Comparison of ENCODE assay signal across 9 mouse cellular contexts in the genomic region with DNA sequence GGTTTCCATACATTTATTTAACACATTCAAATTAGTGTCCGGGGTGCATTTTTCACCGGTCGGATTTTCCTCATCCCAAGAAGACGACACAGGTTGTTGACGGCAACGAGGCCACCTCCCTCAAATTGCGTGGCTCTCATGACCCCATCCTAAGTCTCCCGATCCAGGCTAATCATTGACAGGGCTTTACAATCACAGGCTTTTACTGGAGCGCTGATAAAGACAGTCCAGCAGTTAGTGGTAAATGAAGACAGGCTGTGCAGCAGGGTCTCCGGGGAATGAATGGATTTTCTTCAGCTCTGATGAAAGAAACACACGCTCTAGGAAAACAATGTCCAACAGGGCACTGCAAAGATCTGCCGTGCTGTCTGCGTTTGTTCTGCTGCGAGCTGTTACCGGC. TPM values are rescaled to one million over a fixed set of nuclear protein-coding genes. Genes with fewer than 3 reads are reported as not detected.
DNase-seq lines count a peak whose midpoint lies in the region; ATAC-seq lines count a peak whose summit lies in the region.
"Had no signal": no experiment of that assay in that cellular context is flagged by ENCODE, and none has a peak within 500 bp of the region (broad histone marks: within the 10 kb centered on the region; RNA-seq: fewer than 3 reads in every experiment).

Klb (plus strand) TSS at position 147 of the 400 bp plus-strand sequence.

- H3K9ac ChIP-seq in kidney, embryonic 16.5 days (replicated peaks; ENCODE audit: low read length), result no peak within 1 kb of the TSS
- peak within 1 kb of the TSS; percentile 28; the same call in 1 of the 2 replicates for H3K9ac ChIP-seq in embryonic facial prominence, embryonic 13.5 days
- no peak within 1 kb of the TSS for H3K9ac ChIP-seq in intestine, embryonic 14.5 days (ENCODE audit: low read length)
- H3K9ac ChIP-seq in neural tube, embryonic 12.5 days, result no peak within 1 kb of the TSS

- peak within 1 kb of the TSS; percentile 29; the same call in 1 of the 2 replicates for H3K4me2 ChIP-seq in kidney, embryonic 16.5 days (replicated peaks; ENCODE audit: low read depth, low read length)
- peak within 1 kb of the TSS; percentile 50 for H3K4me2 ChIP-seq in embryonic facial prominence, embryonic 13.5 days
- H3K4me2 ChIP-seq in intestine, embryonic 14.5 days (ENCODE audit: low read length), result peak within 1 kb of the TSS; percentile 47
- peak within 1 kb of the TSS; percentile 50 for H3K4me2 ChIP-seq in neural tube, embryonic 12.5 days (replicated peaks)

- no peak within 1 kb of the TSS for H3K27ac ChIP-seq in kidney, embryonic 16.5 days (ENCODE audit: low read length)
- no peak within 1 kb of the TSS for H3K27ac ChIP-seq in embryonic facial prominence, embryonic 13.5 days
- no peak within 1 kb of the TSS for H3K27ac ChIP-seq in intestine, embryonic 14.5 days (ENCODE audit: low read depth)
- H3K27ac ChIP-seq in neural tube, embryonic 12.5 days, result no peak within 1 kb of the TSS

- H3K9me3 ChIP-seq in kidney, embryonic 16.5 days (ENCODE audit: low read length), result no peaks in the 10 kb centered on the region
- H3K9me3 ChIP-seq in embryonic facial prominence, embryonic 13.5 days, result no peaks in the 10 kb centered on the region
- no peaks in the 10 kb centered on the region for H3K9me3 ChIP-seq in intestine, embryonic 14.5 days (ENCODE audit: control insufficient read depth, low read length)
- H3K9me3 ChIP-seq in neural tube, embryonic 12.5 days, result no peaks in the 10 kb centered on the region

- H3K27me3 ChIP-seq in kidney, embryonic 16.5 days (ENCODE audit: insufficient read depth, low read length), result no peaks in the 10 kb centered on the region
- no peaks in the 10 kb centered on the region for H3K27me3 ChIP-seq in embryonic facial prominence, embryonic 13.5 days
- no peaks in the 10 kb centered on the region for H3K27me3 ChIP-seq in intestine, embryonic 14.5 days (replicated peaks; ENCODE audit: control insufficient read depth, insufficient read depth, low read length)
- no peaks in the 10 kb centered on the region for H3K27me3 ChIP-seq in neural tube, embryonic 12.5 days (replicated peaks)

- H3K4me1 ChIP-seq in kidney, embryonic 16.5 days (ENCODE audit: insufficient read depth, low read length), result 0 out of 2 replicates have a peak, but pooled peaks cover 5% of the 10 kb centered on the region
- H3K4me1 ChIP-seq in embryonic facial prominence, embryonic 13.5 days, result 0 out of 2 replicates have a peak, but pooled peaks cover 3% of the 10 kb centered on the region
- H3K4me1 ChIP-seq in intestine, embryonic 14.5 days (replicated peaks; ENCODE audit: control insufficient read depth, insufficient read depth, low read length), result no peaks in the 10 kb centered on the region
- 0 out of 2 replicates have a peak, but pooled peaks cover 8% of the 10 kb centered on the region for H3K4me1 ChIP-seq in neural tube, embryonic 12.5 days

- WGBS in kidney, embryonic 16.5 days, result 64% methylated on average over 15 of the region's 15 CpGs
- WGBS in embryonic facial prominence, embryonic 13.5 days, result 26% methylated on average over 15 of the region's 15 CpGs
- 50% methylated on average over 15 of the region's 15 CpGs for WGBS in intestine, embryonic 14.5 days
- WGBS in neural tube, embryonic 12.5 days, result 14% methylated on average over 15 of the region's 15 CpGs

- no peak within 1 kb of the TSS for H3K4me3 ChIP-seq in kidney, embryonic 16.5 days (ENCODE audit: low read length)
- peak within 1 kb of the TSS; percentile 21 for H3K4me3 ChIP-seq in embryonic facial prominence, embryonic 13.5 days
- peak within 1 kb of the TSS; percentile 6; the same call in 1 of the 2 replicates for H3K4me3 ChIP-seq in intestine, embryonic 14.5 days (ENCODE audit: low read depth, low read length)
- no peak within 1 kb of the TSS for H3K4me3 ChIP-seq in neural tube, embryonic 12.5 days

- no peak for DNase-seq in kidney, adult 11 months
- peak; percentile 68 for DNase-seq in intestine, embryonic 14.5 days (ENCODE audit: low spot score)
- no peak for DNase-seq in spleen, adult 12 weeks (ENCODE audit: low spot score)
- DNase-seq in right cerebral cortex, adult 2 months (ENCODE audit: low spot score in 2 of 2), result no peak

- H3K36me3 ChIP-seq in kidney, embryonic 16.5 days (ENCODE audit: insufficient read depth, low read length), result no peaks in the 10 kb centered on the region
- H3K36me3 ChIP-seq in embryonic facial prominence, embryonic 13.5 days, result no peaks in the 10 kb centered on the region
- H3K36me3 ChIP-seq in intestine, embryonic 14.5 days (ENCODE audit: control insufficient read depth, insufficient read depth, low read length), result no peaks in the 10 kb centered on the region
- no peaks in the 10 kb centered on the region for H3K36me3 ChIP-seq in neural tube, embryonic 12.5 days

- ATAC-seq in kidney, embryonic 16.5 days (ENCODE audit: low FRiP score, low TSS enrichment), result no peak
- ATAC-seq in embryonic facial prominence, embryonic 13.5 days (ENCODE audit: insufficient number of reproducible peaks, insufficient read depth, low FRiP score, low TSS enrichment, low read depth), result no peak
- ATAC-seq in intestine, embryonic 14.5 days (replicated peaks; ENCODE audit: low FRiP score, low TSS enrichment, low read depth), result peak; percentile 88
- ATAC-seq in neural tube, embryonic 12.5 days (ENCODE audit: low FRiP score, low read depth), result no peak
- ATAC-seq in megakaryocyte-erythroid progenitor cell, adult 5-6 weeks (replicated peaks; ENCODE audit: low FRiP score, low TSS enrichment, poor library complexity, severe bottlenecking), result no peak

RNA-seq across cellular contexts. Expression of gene Klb, which starts in this region (rescaled TPM):
- polyA plus RNA-seq in kidney, embryonic 16.5 days (2015; fragmentation: Nextera tagmentation; extraction: Ambion mirVana), result 0.09 and 0.20 TPM in 2 replicates
- 0.10 and 0.14 TPM in 2 replicates for polyA plus RNA-seq in embryonic facial prominence, embryonic 13.5 days (2015; fragmentation: Nextera tagmentation; extraction: Ambion mirVana)
- 0.27 and 0.96 TPM in 2 replicates for polyA plus RNA-seq in intestine, embryonic 14.5 days (2014; fragmentation: Nextera tagmentation; extraction: Ambion mirVana)
- 0.09 TPM in 1 of 2 replicates, not detected in the other for polyA plus RNA-seq in neural tube, embryonic 12.5 days (2016; fragmentation: Nextera tagmentation; extraction: Ambion mirVana)
- not detected in 2 replicates for total RNA-seq in megakaryocyte-erythroid progenitor cell, adult 5-6 weeks (2014; fragmentation: Nextera tagmentation)
- not detected in 2 replicates for total RNA-seq in megakaryocyte-erythroid progenitor cell, adult 5-6 weeks (2017)
- total RNA-seq: MEL had no signal

Comparison
In these comparisons a context has a peak if more than half of its experiments do, and no peak if none do; other contexts are left out.
1. Peak in DNase-seq, ATAC-seq, H3K4me3 ChIP-seq and H3K4me2 ChIP-seq in intestine, embryonic 14.5 days; RNA of the gene not detected or under 1 TPM.